Mouse (Mus musculus): ENCODE data around the gene Olfr532. TPM values are rescaled to one million over a fixed set of nuclear protein-coding genes. Genes with fewer than 3 reads are reported as not detected.
"Not testable (repeated sequence)": the region's sequence is repeated elsewhere in the genome, so short reads cannot be mapped to it uniquely, and the experiment has no call there.

Olfr532 gene
- not detected in 2 replicates for polyA plus RNA-seq (2014; fragmentation: Nextera tagmentation; extraction: Ambion mirVana)

DNA sequence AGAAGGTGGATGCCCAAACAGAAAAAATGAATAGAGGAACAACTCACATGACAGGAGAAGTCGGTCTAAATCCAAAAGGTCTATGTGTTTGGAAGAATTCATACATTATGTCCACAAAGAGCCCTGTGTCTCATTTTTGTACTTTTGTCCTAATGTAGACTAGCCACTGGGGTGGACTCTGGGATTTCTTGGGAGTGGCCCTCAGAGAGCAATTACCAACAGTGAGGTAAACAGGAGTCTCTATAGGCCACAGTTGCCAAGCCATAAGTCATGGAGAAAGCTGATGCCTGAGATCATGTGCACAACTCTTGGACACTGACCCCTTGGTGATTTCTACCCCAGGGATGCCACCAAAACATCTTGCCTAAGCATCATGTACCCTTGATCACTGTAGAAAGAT lies at the start of gene Olfr532:
TSS of gene Olfr532 (minus strand) at position 101 of the 400 bp plus-strand sequence.
- no peak for TF ChIP-seq CTCF (IDR thresholded peaks at IDR 0.05; ENCODE audit: low read depth)
- DNase-seq (no peak), ATAC-seq (ENCODE audit: insufficient read depth) (no peak)
- no peaks in the 10 kb centered on the region for H3K36me3 ChIP-seq (ENCODE audit: insufficient read depth)
- H3K4me3 ChIP-seq (ENCODE audit: low read depth, low read length) = no peak within 1 kb of the TSS
- no peaks in the 10 kb centered on the region for H3K9me3 ChIP-seq (ENCODE audit: low read depth, low read length)
- H3K27me3 ChIP-seq (ENCODE audit: insufficient read depth, low read length) = no peaks in the 10 kb centered on the region
- H3K4me2 ChIP-seq = no peak within 1 kb of the TSS
- no peaks in the 10 kb centered on the region for H3K4me1 ChIP-seq (ENCODE audit: insufficient read depth)
- no peak within 1 kb of the TSS for H3K9ac ChIP-seq
- WGBS = 100% methylated on average over 1 of the region's 1 CpGs
- no peak within 1 kb of the TSS for H3K27ac ChIP-seq (ENCODE audit: low read depth)

DNA sequence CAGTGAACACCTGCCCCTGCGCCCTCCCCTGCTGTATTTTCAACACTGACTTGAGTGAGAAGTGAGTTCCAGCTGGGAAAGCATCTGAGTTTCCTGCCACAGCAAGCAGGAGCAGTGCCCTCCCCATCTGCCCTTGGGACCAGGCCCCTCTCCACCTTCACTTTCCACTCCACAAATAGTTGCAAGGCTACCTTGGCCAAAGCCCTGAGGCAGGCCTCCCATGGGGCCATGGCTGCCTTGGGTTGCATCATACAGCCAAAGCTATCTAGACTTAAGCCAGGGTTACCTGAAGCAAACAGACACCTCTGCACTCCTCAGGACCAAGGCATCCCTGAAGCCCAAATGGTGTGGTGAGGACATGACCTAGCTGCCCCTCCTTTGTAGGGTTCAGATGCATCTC lies 41.6 kb upstream of the Olfr532 start, which contains the start of gene Olfr533:
TSS of gene Olfr533 (plus strand) at position 301 of the 400 bp plus-strand sequence.
- H3K4me3 ChIP-seq (ENCODE audit: low read depth, low read length); H3K9me3 ChIP-seq (ENCODE audit: low read depth, low read length); H3K4me1 ChIP-seq (ENCODE audit: insufficient read depth); H3K27me3 ChIP-seq (ENCODE audit: insufficient read depth, low read length); H3K9ac ChIP-seq; H3K27ac ChIP-seq (ENCODE audit: low read depth); DNase-seq; H3K36me3 ChIP-seq (ENCODE audit: insufficient read depth); H3K4me2 ChIP-seq; ATAC-seq (ENCODE audit: insufficient read depth): not testable (repeated sequence)
- WGBS = 33% methylated on average over 1 of the region's 1 CpGs

- 81% methylated on average over 1 of the region's 1 CpGs for WGBS
- Histone ChIP-seq H3K9me3 (ENCODE audit: low read depth, low read length) (no peaks in the 10 kb centered on the region), H3K4me1 (ENCODE audit: insufficient read depth) (no peaks in the 10 kb centered on the region), H3K27me3 (ENCODE audit: insufficient read depth, low read length) (no peaks in the 10 kb centered on the region), H3K9ac (no peak overlapping the region), H3K36me3 (ENCODE audit: insufficient read depth) (no peaks in the 10 kb centered on the region), H3K4me2 (no peak overlapping the region), H3K27ac (ENCODE audit: low read depth) (no peak overlapping the region), H3K4me3 (ENCODE audit: low read depth, low read length) (no peak overlapping the region)
- ATAC-seq (ENCODE audit: insufficient read depth) = no peak
- TF ChIP-seq CTCF (IDR thresholded peaks at IDR 0.05; ENCODE audit: low read depth) = no peak
- DNase-seq = no peak
Measured at GRCm38 (mm10) chr7:140443141-140443540, 21.7 kb upstream of the Olfr532 start.

DNA sequence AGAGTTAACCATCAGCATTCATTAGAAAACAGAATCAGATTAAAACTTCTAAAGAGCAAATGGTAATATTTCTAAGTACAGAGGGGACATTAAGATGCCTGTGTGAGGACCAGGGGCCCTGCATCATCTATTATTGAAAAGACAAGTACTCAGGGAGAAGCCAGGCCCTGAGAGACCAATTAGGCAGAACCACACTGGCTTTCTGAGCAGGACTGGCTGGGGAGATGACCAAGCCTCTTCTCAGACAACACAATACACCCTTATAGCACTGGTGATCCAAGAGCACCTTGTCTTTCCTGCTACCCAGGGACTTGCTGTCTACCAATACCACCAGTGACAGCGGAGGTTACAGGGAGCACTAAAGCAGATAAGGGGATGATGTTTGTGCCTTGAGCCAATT lies 18.6 kb downstream of the Olfr532 start, which contains the start of gene Olfr531:
TSS of gene Olfr531 (minus strand) at position 101 of the 400 bp plus-strand sequence.
- no peaks in the 10 kb centered on the region for H3K4me1 ChIP-seq (ENCODE audit: insufficient read depth)

DNA sequence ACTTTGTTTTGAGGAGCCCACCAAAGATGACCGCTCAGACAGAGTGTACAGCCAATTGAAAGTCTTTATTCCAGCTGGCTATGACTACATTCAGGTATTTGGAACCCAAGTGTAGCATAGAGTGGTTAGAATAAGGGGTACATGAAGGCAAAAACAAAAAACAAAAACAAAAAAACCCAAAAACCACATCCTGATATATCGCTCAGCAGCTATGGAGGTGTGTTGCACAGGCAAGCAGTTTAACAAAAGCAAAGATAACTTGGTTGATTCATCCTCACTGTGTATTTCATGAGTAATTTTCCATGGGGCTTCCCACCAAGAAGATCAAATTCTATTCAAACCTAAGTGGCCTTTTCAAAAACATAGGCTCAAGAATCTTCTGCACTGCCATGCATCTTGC lies 44.5 kb downstream of the Olfr532 start:
- Histone ChIP-seq H3K27ac (ENCODE audit: low read depth) (no peak overlapping the region), H3K36me3 (ENCODE audit: insufficient read depth) (no peaks in the 10 kb centered on the region), H3K4me2 (no peak overlapping the region), H3K4me1 (ENCODE audit: insufficient read depth) (no peaks in the 10 kb centered on the region), H3K27me3 (ENCODE audit: insufficient read depth, low read length) (no peaks in the 10 kb centered on the region), H3K9me3 (ENCODE audit: low read depth, low read length) (no peaks in the 10 kb centered on the region), H3K9ac (no peak overlapping the region), H3K4me3 (ENCODE audit: low read depth, low read length) (no peak overlapping the region)
- WGBS = 96% methylated on average over 2 of the region's 2 CpGs
- DNase-seq (no peak), ATAC-seq (ENCODE audit: insufficient read depth) (no peak)
- TF ChIP-seq CTCF (IDR thresholded peaks at IDR 0.05; ENCODE audit: low read depth) = no peak

More for the DNA sequence above, 18.6 kb downstream of the Olfr532 start, which contains the start of gene Olfr531:
- no peak for TF ChIP-seq CTCF (IDR thresholded peaks at IDR 0.05; ENCODE audit: low read depth)
- Histone ChIP-seq H3K9me3 (ENCODE audit: low read depth, low read length) (no peaks in the 10 kb centered on the region), H3K4me3 (ENCODE audit: low read depth, low read length) (no peak within 1 kb of the TSS), H3K9ac (no peak within 1 kb of the TSS), H3K27ac (ENCODE audit: low read depth) (no peak within 1 kb of the TSS), H3K27me3 (ENCODE audit: insufficient read depth, low read length) (no peaks in the 10 kb centered on the region), H3K36me3 (ENCODE audit: insufficient read depth) (no peaks in the 10 kb centered on the region), H3K4me2 (no peak within 1 kb of the TSS)
- no peak for ATAC-seq (ENCODE audit: insufficient read depth)
- WGBS = 78% methylated on average over 1 of the region's 1 CpGs
- DNase-seq = no peak

- no peak for TF ChIP-seq CTCF (IDR thresholded peaks at IDR 0.05; ENCODE audit: low read depth)
- Histone ChIP-seq H3K9me3 (ENCODE audit: low read depth, low read length) (no peaks in the 10 kb centered on the region), H3K36me3 (ENCODE audit: insufficient read depth) (no peaks in the 10 kb centered on the region), H3K4me1 (ENCODE audit: insufficient read depth) (no peaks in the 10 kb centered on the region), H3K4me2 (no peak within 1 kb of the TSS), H3K4me3 (ENCODE audit: low read depth, low read length) (no peak within 1 kb of the TSS), H3K27ac (ENCODE audit: low read depth) (no peak within 1 kb of the TSS), H3K9ac (no peak within 1 kb of the TSS), H3K27me3 (ENCODE audit: insufficient read depth, low read length) (no peaks in the 10 kb centered on the region)
- WGBS = 38% methylated on average over 1 of the region's 1 CpGs
- no peak for DNase-seq
- no peak for ATAC-seq (ENCODE audit: insufficient read depth)
Measured at GRCm38 (mm10) chr7:140376231-140376630, 45.2 kb downstream of the Olfr532 start, which contains the start of gene Olfr530. Olfr530 (minus strand) TSS chr7:140376331.

DNA sequence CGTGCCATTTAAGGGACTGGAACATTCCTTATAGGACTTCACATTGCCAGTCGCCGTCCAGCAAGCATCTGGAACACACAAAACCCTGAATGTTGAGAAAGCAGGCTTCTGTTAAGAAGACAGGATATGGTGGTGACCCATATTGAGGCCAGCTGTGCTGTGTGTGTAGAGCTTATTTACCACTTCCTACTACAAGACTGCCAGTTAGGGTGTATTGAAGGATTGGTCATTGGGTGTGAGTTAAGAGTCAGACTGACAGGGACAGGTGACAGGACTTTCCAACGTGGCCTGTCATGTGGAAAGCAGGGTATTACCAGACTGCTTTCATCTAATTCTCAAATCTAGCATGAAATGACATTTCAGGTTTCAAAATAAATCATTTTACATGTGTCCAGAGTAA lies 47.1 kb downstream of the Olfr532 start:
- H3K9ac ChIP-seq = no peak overlapping the region
- no peak overlapping the region for H3K4me3 ChIP-seq (ENCODE audit: low read depth, low read length)
- no peaks in the 10 kb centered on the region for H3K27me3 ChIP-seq (ENCODE audit: insufficient read depth, low read length)
- H3K27ac ChIP-seq (ENCODE audit: low read depth) = no peak overlapping the region
- no peaks in the 10 kb centered on the region for H3K4me1 ChIP-seq (ENCODE audit: insufficient read depth)
- ATAC-seq (ENCODE audit: insufficient read depth) (no peak), DNase-seq (no peak)
- WGBS = 67% methylated on average over 4 of the region's 4 CpGs
- no peak overlapping the region for H3K4me2 ChIP-seq
- H3K9me3 ChIP-seq (ENCODE audit: low read depth, low read length) = no peaks in the 10 kb centered on the region
- no peaks in the 10 kb centered on the region for H3K36me3 ChIP-seq (ENCODE audit: insufficient read depth)
- no peak for TF ChIP-seq CTCF (IDR thresholded peaks at IDR 0.05; ENCODE audit: low read depth)

Other genes with a start within 250 kb of the Olfr532 start
- not detected in 2 replicates for gene Olfr523, start 248.4 kb downstream of the Olfr532 start, polyA plus RNA-seq (2014; fragmentation: Nextera tagmentation; extraction: Ambion mirVana)
- not detected in 2 replicates for gene Olfr524, start 215.7 kb downstream of the Olfr532 start, polyA plus RNA-seq (2014; fragmentation: Nextera tagmentation; extraction: Ambion mirVana)
- gene Cd163l1, start 203.4 kb downstream of the Olfr532 start, polyA plus RNA-seq (2014; fragmentation: Nextera tagmentation; extraction: Ambion mirVana) = not detected in 2 replicates
- gene 5830411N06Rik, start 174.4 kb downstream of the Olfr532 start, polyA plus RNA-seq (2014; fragmentation: Nextera tagmentation; extraction: Ambion mirVana) = not detected in 2 replicates
- gene Olfr525, start 100.8 kb downstream of the Olfr532 start, polyA plus RNA-seq (2014; fragmentation: Nextera tagmentation; extraction: Ambion mirVana) = not detected in 2 replicates
- not detected in 2 replicates for gene Olfr527, start 87.6 kb downstream of the Olfr532 start, polyA plus RNA-seq (2014; fragmentation: Nextera tagmentation; extraction: Ambion mirVana)
- not detected in 2 replicates for gene Olfr60, start 60.0 kb downstream of the Olfr532 start, polyA plus RNA-seq (2014; fragmentation: Nextera tagmentation; extraction: Ambion mirVana)
- gene Olfr530, start 45.3 kb downstream of the Olfr532 start, polyA plus RNA-seq (2014; fragmentation: Nextera tagmentation; extraction: Ambion mirVana) = not detected in 2 replicates
- gene Olfr531, start 18.7 kb downstream of the Olfr532 start, polyA plus RNA-seq (2014; fragmentation: Nextera tagmentation; extraction: Ambion mirVana) = not detected in 2 replicates
- not detected in 2 replicates for gene Olfr533, start 41.7 kb upstream of the Olfr532 start, polyA plus RNA-seq (2014; fragmentation: Nextera tagmentation; extraction: Ambion mirVana)
- gene Olfr535, start 62.6 kb upstream of the Olfr532 start, polyA plus RNA-seq (2014; fragmentation: Nextera tagmentation; extraction: Ambion mirVana) = not detected in 2 replicates
- not detected in 2 replicates for gene Olfr536, start 85.8 kb upstream of the Olfr532 start, polyA plus RNA-seq (2014; fragmentation: Nextera tagmentation; extraction: Ambion mirVana)
- gene Olfr538, start 146.2 kb upstream of the Olfr532 start, polyA plus RNA-seq (2014; fragmentation: Nextera tagmentation; extraction: Ambion mirVana) = not detected in 2 replicates
- not detected in 2 replicates for gene Olfr46, start 179.6 kb upstream of the Olfr532 start, polyA plus RNA-seq (2014; fragmentation: Nextera tagmentation; extraction: Ambion mirVana)
- not detected in 2 replicates for gene Olfr61, start 207.3 kb upstream of the Olfr532 start, polyA plus RNA-seq (2014; fragmentation: Nextera tagmentation; extraction: Ambion mirVana)
- not detected in 2 replicates for gene Olfr53, start 224.8 kb upstream of the Olfr532 start, polyA plus RNA-seq (2014; fragmentation: Nextera tagmentation; extraction: Ambion mirVana)
- gene Olfr539, start 238.3 kb upstream of the Olfr532 start, polyA plus RNA-seq (2014; fragmentation: Nextera tagmentation; extraction: Ambion mirVana) = not detected in 2 replicates